Mouse (Mus musculus): Measurements from ENCODE around the gene Ngb. TPM values are rescaled to one million over a fixed set of nuclear protein-coding genes. Genes with fewer than 3 reads are reported as not detected.

The Ngb gene
- polyA plus RNA-seq (2015; fragmentation: Nextera tagmentation; extraction: Ambion mirVana) = 6.4 and 6.6 TPM in 2 replicates

- H3K4me2 ChIP-seq (ENCODE audit: low read depth, low read length) = peak within 1 kb of the TSS; percentile 55
- H3K4me3 ChIP-seq (ENCODE audit: low read length) = peak within 1 kb of the TSS; percentile 33
- no peak within 1 kb of the TSS for H3K9ac ChIP-seq (ENCODE audit: low read length)
- 3% methylated on average over 28 of the region's 32 CpGs for WGBS
- H3K27me3 ChIP-seq (ENCODE audit: control insufficient read depth, insufficient read depth, low read depth, low read length) = peaks cover 21% of the 10 kb centered on the region
- no peaks in the 10 kb centered on the region; the same call in 1 of the 2 replicates for H3K4me1 ChIP-seq (replicated peaks; ENCODE audit: control insufficient read depth, insufficient read depth, low read length)
- H3K9me3 ChIP-seq (ENCODE audit: control insufficient read depth, low read length) = no peaks in the 10 kb centered on the region
- 0 out of 2 replicates have a peak, but pooled peaks have one; percentile 26 for ATAC-seq (ENCODE audit: low read depth)
- no peaks in the 10 kb centered on the region for H3K36me3 ChIP-seq (ENCODE audit: control insufficient read depth, insufficient read depth, low read length)
- no peak within 1 kb of the TSS for H3K27ac ChIP-seq (ENCODE audit: low read length)
Measured at GRCm38 (mm10) chr12:87102165-87102631, at the start of gene Ngb. Gene Ngb (minus strand): TSS chr12:87102539.

GRCm38 (mm10) chr12:87149471-87149870 is 47.1 kb upstream of the Ngb start:
- Histone ChIP-seq H3K27me3 (ENCODE audit: control insufficient read depth, insufficient read depth, low read depth, low read length) (no peaks in the 10 kb centered on the region), H3K4me1 (replicated peaks; ENCODE audit: control insufficient read depth, insufficient read depth, low read length) (peaks cover 13% of the 10 kb centered on the region), H3K4me3 (ENCODE audit: low read length) (no peak overlapping the region), H3K9ac (ENCODE audit: low read length) (no peak overlapping the region), H3K27ac (ENCODE audit: low read length) (no peak overlapping the region), H3K4me2 (ENCODE audit: low read depth, low read length) (no peak overlapping the region), H3K36me3 (ENCODE audit: control insufficient read depth, insufficient read depth, low read length) (no peaks in the 10 kb centered on the region; the same call in 1 of the 2 replicates), H3K9me3 (ENCODE audit: control insufficient read depth, low read length) (no peaks in the 10 kb centered on the region; the same call in 1 of the 2 replicates)
- ATAC-seq (ENCODE audit: low read depth) = no peak
- 96% methylated on average over 5 of the region's 5 CpGs for WGBS

GRCm38 (mm10) chr12:87148136-87148535 is 45.8 kb upstream of the Ngb start:
- Histone ChIP-seq H3K27ac (ENCODE audit: low read length) (peak overlapping the region; percentile 96), H3K4me1 (replicated peaks; ENCODE audit: control insufficient read depth, insufficient read depth, low read length) (peaks cover 13% of the 10 kb centered on the region), H3K36me3 (ENCODE audit: control insufficient read depth, insufficient read depth, low read length) (no peaks in the 10 kb centered on the region; the same call in 1 of the 2 replicates), H3K27me3 (ENCODE audit: control insufficient read depth, insufficient read depth, low read depth, low read length) (no peaks in the 10 kb centered on the region), H3K9me3 (ENCODE audit: control insufficient read depth, low read length) (no peaks in the 10 kb centered on the region; the same call in 1 of the 2 replicates), H3K4me2 (ENCODE audit: low read depth, low read length) (peak overlapping the region; percentile 65), H3K9ac (ENCODE audit: low read length) (peak overlapping the region; percentile 87), H3K4me3 (ENCODE audit: low read length) (peak overlapping the region; percentile 82)
- WGBS = 8% methylated on average over 15 of the region's 15 CpGs
- no peak for ATAC-seq (ENCODE audit: low read depth)

GRCm38 (mm10) chr12:87147395-87148089 is 45.2 kb upstream of the Ngb start, which contains the start of gene Pomt2:
Gene Pomt2 (minus strand): TSS chr12:87147968.
- Histone ChIP-seq H3K4me2 (ENCODE audit: low read depth, low read length) (peak within 1 kb of the TSS; percentile 65), H3K9ac (ENCODE audit: low read length) (peak within 1 kb of the TSS; percentile 87), H3K27me3 (ENCODE audit: control insufficient read depth, insufficient read depth, low read depth, low read length) (no peaks in the 10 kb centered on the region), H3K4me1 (replicated peaks; ENCODE audit: control insufficient read depth, insufficient read depth, low read length) (peaks cover 13% of the 10 kb centered on the region), H3K4me3 (ENCODE audit: low read length) (peak within 1 kb of the TSS; percentile 82), H3K9me3 (ENCODE audit: control insufficient read depth, low read length) (no peaks in the 10 kb centered on the region; the same call in 1 of the 2 replicates), H3K27ac (ENCODE audit: low read length) (peak within 1 kb of the TSS; percentile 96), H3K36me3 (ENCODE audit: control insufficient read depth, insufficient read depth, low read length) (no peaks in the 10 kb centered on the region; the same call in 1 of the 2 replicates)
- ATAC-seq (ENCODE audit: low read depth) = peak; percentile 98
- under 1% methylated on average over 57 of the region's 61 CpGs for WGBS

- Histone ChIP-seq H3K4me3 (ENCODE audit: low read length) (peak within 1 kb of the TSS; percentile 82), H3K27ac (ENCODE audit: low read length) (peak within 1 kb of the TSS; percentile 96), H3K27me3 (ENCODE audit: control insufficient read depth, insufficient read depth, low read depth, low read length) (no peaks in the 10 kb centered on the region), H3K36me3 (ENCODE audit: control insufficient read depth, insufficient read depth, low read length) (no peaks in the 10 kb centered on the region; the same call in 1 of the 2 replicates), H3K9me3 (ENCODE audit: control insufficient read depth, low read length) (no peaks in the 10 kb centered on the region), H3K9ac (ENCODE audit: low read length) (peak within 1 kb of the TSS; percentile 87), H3K4me1 (replicated peaks; ENCODE audit: control insufficient read depth, insufficient read depth, low read length) (peaks cover 13% of the 10 kb centered on the region), H3K4me2 (ENCODE audit: low read depth, low read length) (peak within 1 kb of the TSS; percentile 65)
- peak; percentile 82 for ATAC-seq (ENCODE audit: low read depth)
- WGBS = under 1% methylated on average over 27 of the region's 27 CpGs
Measured at GRCm38 (mm10) chr12:87146966-87147365, 44.6 kb upstream of the Ngb start, which contains the start of gene Gstz1. Gene Gstz1 (plus strand): TSS chr12:87147165.

- Histone ChIP-seq H3K9ac (ENCODE audit: low read length) (no peak overlapping the region), H3K36me3 (ENCODE audit: control insufficient read depth, insufficient read depth, low read length) (no peaks in the 10 kb centered on the region), H3K4me1 (replicated peaks; ENCODE audit: control insufficient read depth, insufficient read depth, low read length) (peaks cover 11% of the 10 kb centered on the region), H3K27ac (ENCODE audit: low read length) (no peak overlapping the region), H3K4me3 (ENCODE audit: low read length) (no peak overlapping the region), H3K9me3 (ENCODE audit: control insufficient read depth, low read length) (no peaks in the 10 kb centered on the region), H3K27me3 (ENCODE audit: control insufficient read depth, insufficient read depth, low read depth, low read length) (no peaks in the 10 kb centered on the region), H3K4me2 (ENCODE audit: low read depth, low read length) (no peak overlapping the region)
- ATAC-seq (ENCODE audit: low read depth) = no peak
- 65% methylated on average over 2 of the region's 2 CpGs for WGBS
Measured at GRCm38 (mm10) chr12:87142156-87142555, 39.8 kb upstream of the Ngb start.

- Histone ChIP-seq H3K27me3 (ENCODE audit: control insufficient read depth, insufficient read depth, low read depth, low read length) (no peaks in the 10 kb centered on the region), H3K9ac (ENCODE audit: low read length) (no peak overlapping the region), H3K36me3 (ENCODE audit: control insufficient read depth, insufficient read depth, low read length) (peaks cover 5% of the 10 kb centered on the region; the same call in 1 of the 2 replicates), H3K9me3 (ENCODE audit: control insufficient read depth, low read length) (no peaks in the 10 kb centered on the region), H3K4me1 (replicated peaks; ENCODE audit: control insufficient read depth, insufficient read depth, low read length) (peaks cover 4% of the 10 kb centered on the region; the same call in 1 of the 2 replicates), H3K27ac (ENCODE audit: low read length) (no peak overlapping the region), H3K4me3 (ENCODE audit: low read length) (no peak overlapping the region), H3K4me2 (ENCODE audit: low read depth, low read length) (no peak overlapping the region)
- no peak for ATAC-seq (ENCODE audit: low read depth)
- 71% methylated on average over 2 of the region's 2 CpGs for WGBS
Measured at GRCm38 (mm10) chr12:87138768-87139167, 36.4 kb upstream of the Ngb start.

- no peak overlapping the region for H3K4me3 ChIP-seq (ENCODE audit: low read length)
- H3K9me3 ChIP-seq (ENCODE audit: control insufficient read depth, low read length) = no peaks in the 10 kb centered on the region
- no peaks in the 10 kb centered on the region for H3K27me3 ChIP-seq (ENCODE audit: control insufficient read depth, insufficient read depth, low read depth, low read length)
- no peak overlapping the region for H3K4me2 ChIP-seq (ENCODE audit: low read depth, low read length)
- peaks cover 4% of the 10 kb centered on the region; the same call in 1 of the 2 replicates for H3K4me1 ChIP-seq (replicated peaks; ENCODE audit: control insufficient read depth, insufficient read depth, low read length)
- ATAC-seq (ENCODE audit: low read depth) = no peak
- no peak overlapping the region for H3K9ac ChIP-seq (ENCODE audit: low read length)
- H3K27ac ChIP-seq (ENCODE audit: low read length) = no peak overlapping the region
- WGBS = 77% methylated on average over 2 of the region's 2 CpGs
- peaks cover 5% of the 10 kb centered on the region; the same call in 1 of the 2 replicates for H3K36me3 ChIP-seq (ENCODE audit: control insufficient read depth, insufficient read depth, low read length)
Measured at GRCm38 (mm10) chr12:87138342-87138701, 36.0 kb upstream of the Ngb start.
